Mouse (Mus musculus): ENCODE data around the gene Fmod. TPM values are rescaled to one million over a fixed set of nuclear protein-coding genes. Genes with fewer than 3 reads are reported as not detected.

Fmod gene
- total RNA-seq, 4 experiments from 2014 or later = 8.4 to 11.4 (median 10.1) TPM

DNA sequence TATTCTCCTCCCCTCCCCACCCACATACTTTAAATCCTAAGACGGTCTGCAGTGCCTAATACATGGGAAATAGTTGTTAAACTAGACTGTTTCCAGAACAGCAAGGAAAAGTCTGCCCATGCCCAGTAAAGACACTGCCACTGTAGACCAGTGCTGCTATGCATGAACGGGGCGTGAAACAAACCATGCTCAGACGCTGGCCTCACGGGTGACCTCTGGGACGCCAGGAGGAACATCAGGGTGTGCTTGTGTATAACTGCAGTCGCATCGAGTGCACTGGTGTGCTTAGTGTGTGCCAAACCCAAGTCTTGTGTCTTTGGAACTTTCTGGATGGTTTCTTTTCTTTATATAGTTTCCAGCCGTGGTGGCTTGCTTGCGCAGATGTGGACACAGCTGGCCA is 37.6 kb downstream of the Fmod start:
- DNase-seq (ENCODE audit: low spot score in 2 of 2) = no peak

DNA sequence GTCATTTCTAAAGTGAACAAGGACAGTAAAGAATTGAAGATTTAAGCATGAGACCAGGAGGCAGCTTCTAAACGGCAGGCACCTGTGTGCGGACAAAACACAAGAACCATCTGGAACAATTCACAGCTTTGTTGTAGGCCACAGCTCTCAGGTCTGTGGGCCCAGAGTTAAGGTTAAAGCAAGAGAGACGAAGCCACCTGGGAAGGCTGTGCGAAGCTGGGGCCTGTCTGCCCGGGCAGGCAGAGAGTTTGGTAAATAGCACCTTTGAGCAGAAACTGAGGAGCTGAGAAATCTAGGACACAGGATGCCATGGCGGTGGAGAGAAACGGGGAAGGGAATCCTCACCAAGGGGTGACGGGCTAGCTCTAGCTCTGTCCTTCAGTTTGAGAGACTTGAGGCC is 38.5 kb downstream of the Fmod start:
- no peak for DNase-seq (ENCODE audit: low spot score in 2 of 2)

DNA sequence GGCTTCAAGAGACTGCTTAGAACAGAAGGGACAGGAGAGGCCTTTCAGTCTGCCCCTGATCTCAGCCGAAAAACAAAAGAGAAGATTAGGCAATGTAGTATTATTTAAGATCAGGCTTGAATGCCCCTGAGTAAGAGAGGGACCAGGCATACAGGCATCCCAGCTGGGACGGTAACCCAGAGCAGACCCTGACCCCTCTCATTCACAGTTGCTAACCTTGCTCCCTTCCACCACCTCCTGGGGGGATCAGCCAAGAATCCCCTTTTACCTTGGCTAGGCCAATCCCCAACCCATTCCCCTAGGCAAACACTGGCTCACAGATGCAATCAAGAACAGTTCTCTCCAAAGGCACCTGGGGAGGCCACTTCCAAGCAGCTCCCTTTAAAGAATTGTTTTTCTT is 39.7 kb downstream of the Fmod start:
- DNase-seq (ENCODE audit: low spot score in 2 of 2) = no peak

DNA sequence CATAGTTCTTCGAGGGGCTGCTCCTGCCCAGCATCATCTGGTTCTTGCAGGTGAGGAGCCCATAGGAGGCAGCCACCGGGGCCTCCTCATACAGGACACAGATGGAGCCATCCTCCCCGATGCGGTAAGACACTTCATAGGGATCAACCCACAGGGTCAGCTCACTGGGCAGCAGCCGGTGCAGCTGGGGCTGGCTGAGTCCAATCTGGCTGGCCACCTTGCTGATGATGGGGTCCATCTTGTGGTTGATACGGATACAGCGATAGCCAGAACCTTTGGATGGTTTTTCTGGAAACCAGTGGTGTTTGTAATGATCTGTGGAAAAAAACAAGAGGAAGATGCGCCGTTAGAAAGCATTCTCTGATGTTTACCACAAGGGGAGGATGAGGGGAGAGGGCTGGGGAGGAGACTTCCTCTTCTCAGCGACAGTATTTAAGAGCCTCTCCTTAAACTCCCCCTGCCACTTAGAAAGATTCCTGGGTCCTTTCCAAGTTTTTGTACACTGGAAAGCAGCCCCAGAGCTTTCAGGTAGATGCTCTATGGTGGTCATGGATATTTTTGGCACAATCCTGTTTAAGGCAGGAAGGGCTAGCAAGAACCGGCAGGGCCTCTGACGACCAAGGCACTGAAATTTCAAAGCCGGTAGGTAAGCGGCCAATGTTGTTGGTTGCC is 40.5 kb downstream of the Fmod start:
- no peak for DNase-seq (ENCODE audit: low spot score in 2 of 2)

DNA sequence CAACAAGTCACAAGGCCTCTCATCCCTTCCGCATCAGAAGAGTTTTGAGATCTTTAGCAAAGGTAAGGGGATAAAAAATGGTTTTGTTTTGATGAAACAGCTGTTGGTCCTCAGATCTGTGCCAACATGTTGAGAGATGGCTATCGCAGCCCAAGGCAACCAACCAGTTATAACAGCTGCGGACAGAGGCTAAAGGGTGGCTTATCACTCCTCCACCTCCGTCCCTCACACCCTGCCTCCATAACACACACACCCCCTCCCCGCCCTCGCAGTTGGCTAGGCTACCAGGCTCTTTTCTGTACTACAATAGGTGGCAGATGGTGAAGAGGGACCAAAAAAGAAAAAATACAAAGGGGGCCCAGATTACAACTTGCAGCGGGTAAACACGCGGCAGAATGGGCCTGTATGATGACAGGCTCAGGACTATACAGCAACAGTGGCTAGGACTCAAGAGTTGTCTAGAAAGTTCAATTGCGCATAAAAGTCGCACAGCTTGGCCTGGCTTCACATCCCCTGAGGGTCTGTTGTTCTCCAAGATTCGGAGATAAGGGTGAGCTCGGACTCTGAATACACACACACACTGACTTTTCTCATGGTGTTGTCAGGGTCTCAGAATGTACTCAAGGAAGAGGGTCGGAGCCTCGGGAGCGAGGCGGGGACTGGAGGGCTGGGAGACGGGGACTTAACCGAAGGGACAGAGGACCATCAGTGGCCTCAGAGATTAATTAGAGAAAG is 41.2 kb downstream of the Fmod start:
- peak in 1 of 2 experiments; percentile 51 for DNase-seq (ENCODE audit: low spot score in 2 of 2)

DNA sequence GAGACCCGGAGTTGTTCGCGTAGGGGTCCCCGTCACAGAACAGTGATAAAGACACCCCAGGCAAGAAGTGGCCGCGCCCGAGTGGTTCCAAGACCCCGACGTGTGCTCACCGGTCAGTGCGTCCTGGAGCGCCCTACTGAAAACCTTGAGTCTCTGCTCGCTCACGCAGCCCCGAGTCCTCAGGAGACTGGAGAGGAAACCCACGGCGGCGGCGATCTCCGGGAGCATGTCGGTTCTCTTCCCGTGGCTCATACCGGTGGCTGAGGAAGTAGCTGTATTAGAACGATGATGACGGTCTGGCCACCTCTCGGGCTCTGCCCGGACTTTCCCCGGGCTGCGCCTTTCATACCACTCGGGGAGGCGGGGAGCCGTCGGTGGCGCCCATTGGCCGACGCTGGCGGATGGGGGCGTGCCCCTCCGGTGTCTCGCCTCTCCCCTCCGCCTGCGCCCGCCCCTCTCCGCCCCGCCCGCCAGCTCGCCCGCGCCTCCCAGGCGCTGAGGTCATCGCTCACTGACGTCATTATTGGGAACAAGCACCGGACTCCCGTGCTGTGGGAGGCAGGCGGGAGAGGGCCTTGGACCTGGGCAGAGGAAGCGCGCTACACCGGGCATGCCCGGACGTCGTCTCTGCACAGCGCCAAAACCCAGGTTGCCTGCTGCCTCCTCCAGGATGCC is 41.9 kb downstream of the Fmod start, which contains the start of gene Btg2:
Gene Btg2, minus strand, starts transcription at position 319 of the 675 bp plus-strand sequence.
- peak; percentile 94 to 96 for DNase-seq (ENCODE audit: low spot score in 2 of 2)

DNA sequence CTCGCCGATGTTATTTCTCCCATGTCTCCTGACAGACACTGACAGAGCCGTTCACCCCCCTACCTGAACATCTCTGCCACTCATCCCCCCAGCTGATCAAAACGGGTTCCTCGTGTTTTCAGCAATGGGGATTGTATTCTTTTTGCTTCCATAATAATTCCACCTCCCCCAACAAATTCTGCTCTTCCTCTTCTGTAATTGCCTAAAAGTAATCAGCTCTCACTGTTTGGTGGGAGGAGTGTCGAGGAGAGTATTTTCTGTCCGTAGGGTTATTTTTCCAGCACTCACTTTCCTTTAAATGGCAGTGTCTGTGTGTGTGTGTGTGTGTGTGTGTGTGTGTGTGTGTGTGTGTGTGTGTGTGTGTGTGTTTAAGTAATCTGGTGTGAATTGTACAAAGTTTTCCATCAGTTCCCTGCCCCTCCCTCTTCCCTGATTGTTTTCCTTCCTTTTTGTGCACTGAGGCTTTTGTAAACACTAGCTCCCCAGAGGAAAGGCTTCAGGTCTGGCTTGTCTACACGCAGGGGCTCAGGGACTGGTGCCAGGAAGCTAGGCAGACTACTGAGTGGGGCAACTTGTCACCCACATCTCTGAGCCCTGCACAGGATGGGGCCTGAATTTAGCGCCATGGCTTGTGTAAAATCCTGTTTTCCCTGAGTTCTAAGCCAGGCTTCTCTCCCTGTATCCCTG is 42.6 kb downstream of the Fmod start:
- DNase-seq (ENCODE audit: low spot score in 2 of 2) = no peak

DNA sequence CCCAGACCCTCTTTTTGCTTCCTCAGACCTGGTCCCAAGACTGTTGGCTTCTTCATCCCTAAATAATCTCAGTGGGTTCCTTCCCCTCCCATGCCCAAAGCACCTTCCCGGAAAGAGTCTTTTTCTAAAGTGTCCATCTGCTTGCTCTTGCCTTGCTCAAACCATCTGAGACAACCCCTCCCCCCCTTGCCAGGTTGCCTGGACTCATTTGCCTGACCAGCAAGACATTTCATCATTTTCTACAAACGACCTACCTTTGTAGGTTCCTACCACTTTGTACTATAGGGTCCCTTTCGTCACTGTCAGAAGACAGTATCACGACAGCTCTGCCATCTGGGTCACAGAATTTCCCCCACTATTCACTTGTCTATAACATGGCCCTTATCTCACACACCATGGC is 43.4 kb downstream of the Fmod start:
- DNase-seq (ENCODE audit: low spot score in 2 of 2) = no peak

DNA sequence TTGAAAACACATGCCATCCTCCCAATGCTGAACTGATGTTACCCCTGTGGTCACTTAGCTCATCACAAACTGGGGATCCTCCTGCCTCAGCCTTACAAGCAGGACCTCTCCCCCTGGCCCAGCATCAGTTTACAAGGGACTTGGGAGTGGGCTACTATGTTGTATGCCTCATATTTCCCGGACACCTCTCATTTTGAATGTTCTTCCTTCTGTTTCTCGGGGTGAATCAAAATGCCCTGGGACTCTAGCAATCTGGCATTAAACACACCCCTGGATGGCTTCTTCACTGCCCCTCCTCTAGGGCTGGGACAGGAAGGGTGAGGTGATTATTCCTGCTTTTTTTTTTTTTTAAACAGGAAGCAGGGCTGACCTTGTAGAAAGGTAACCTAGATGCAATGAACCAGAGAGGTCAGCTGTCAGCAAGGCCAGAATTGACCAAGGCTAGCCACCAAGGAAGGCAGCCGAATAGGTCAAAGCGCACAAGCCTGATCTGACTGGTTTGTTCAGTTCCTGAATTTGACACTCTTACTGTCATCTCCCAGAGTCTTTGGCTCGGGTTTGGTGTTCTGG is 43.9 kb downstream of the Fmod start:
- DNase-seq (ENCODE audit: low spot score in 2 of 2) = no peak

DNA sequence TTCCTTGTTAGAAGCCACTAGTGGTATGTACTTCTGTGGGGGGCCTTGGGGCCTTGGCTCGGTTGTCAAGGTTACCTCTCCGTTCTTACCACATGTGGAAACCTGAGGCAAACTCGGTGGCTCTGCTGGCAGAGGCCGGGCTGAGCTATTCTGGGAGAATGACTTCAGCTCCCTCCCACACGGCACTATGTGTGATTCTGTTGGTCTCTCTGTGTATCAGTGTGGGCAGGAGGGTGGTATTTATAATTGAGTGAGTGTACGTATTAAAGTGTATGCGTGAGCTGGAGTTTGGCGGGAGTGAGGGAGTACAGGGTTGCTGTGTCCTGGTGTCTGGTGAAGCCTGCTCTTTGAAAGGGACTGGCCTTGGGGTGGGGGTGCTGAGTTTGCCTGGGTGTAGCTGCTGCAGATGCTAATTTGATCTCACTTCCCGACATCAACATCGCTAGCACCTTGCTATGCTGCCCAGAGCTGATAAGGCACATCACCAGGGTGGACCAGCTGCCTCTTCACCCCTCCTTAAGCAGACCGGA is 46.0 kb downstream of the Fmod start:
- peak; percentile 76 to 83 for DNase-seq (ENCODE audit: low spot score in 2 of 2)

DNA sequence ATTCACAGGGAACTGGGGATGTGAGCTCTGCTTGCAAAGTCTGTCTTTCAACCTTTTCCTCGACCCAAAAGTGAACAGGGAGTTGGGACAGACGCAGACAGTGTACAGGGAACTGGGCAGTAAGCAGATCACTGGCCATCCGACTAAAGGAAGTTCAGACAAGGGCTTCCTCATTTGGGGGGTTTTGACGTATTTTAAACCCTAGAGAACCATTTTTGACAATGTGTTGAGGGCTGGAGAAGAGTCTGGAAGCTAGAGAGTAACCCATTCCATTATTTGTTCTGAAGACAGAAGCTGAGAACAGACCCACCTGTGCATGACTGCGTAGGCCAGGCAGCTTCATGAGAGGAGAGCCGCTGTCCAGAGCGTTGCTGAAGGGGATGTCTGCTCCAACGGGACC is 46.6 kb downstream of the Fmod start:
- DNase-seq (ENCODE audit: low spot score in 2 of 2) = no peak

DNA sequence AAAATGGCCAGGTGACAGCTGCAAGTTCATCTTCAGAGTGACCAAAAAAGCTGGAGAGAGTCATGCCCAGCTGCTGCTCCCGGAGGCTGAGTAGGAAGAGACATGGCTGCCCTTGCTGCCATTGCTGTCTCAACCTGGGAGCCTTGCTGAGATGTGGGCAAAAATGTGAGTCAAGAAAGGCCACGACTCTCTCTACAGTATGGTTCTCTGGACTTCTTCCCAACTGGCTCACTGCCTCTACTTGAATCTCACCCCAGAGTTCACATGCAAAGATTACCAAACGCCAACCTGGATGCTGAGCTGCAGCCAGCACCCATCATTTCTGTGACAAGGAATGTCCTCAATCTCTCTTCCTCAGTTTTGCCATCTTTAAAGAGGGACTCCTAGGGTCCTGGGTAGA is 47.1 kb downstream of the Fmod start:
- DNase-seq (ENCODE audit: low spot score in 2 of 2) = no peak

DNA sequence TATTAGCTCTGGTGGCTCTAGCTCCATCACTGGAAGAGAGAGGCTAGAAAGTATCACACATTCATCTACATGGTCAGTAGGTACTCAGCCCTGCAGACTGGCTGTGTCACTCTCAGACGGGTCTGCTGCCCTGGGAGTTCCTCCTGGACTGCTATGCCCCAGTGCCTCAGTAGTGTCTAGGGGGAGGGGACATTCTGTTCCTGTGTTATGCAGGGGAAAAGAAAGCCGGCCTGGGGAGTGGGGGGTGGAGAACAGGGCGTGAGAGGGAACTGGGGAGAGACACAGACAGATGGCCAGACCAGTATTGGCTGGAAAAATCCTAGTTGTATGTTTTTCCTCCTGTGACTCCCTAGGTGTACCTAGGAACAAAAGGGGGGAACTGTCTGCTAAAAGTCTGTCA is 49.0 kb downstream of the Fmod start:
- DNase-seq (ENCODE audit: low spot score in 2 of 2) = no peak

DNA sequence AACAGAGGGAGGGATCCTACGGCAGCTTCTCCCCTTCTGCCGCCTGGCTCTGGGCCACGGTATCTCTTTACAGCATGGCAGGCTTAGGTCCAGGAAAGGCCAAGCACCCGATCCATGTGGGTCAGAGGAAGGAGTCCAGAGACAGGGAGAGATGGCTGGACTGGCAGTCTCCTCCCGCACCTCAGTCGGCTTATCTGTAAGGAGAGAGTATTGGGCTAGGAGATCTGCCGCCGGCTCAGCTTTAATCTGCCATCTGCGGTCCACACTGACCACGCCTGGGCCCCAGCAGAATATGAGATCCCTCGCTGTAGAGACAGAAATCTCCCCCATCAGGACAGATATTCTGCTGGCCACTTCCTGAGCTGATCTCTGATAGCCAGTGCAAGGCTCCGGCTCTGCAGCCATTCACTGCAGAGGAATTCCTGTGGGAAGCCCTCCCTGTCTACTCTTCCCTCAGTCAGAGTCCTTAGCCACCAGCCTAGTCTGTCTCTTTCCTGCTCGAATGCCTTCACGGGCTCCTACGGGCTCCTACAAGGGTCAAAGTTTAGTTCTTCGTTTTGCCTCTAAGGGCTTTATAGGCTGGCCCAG is 49.9 kb downstream of the Fmod start:
- no peak for DNase-seq (ENCODE audit: low spot score in 2 of 2)

DNA sequence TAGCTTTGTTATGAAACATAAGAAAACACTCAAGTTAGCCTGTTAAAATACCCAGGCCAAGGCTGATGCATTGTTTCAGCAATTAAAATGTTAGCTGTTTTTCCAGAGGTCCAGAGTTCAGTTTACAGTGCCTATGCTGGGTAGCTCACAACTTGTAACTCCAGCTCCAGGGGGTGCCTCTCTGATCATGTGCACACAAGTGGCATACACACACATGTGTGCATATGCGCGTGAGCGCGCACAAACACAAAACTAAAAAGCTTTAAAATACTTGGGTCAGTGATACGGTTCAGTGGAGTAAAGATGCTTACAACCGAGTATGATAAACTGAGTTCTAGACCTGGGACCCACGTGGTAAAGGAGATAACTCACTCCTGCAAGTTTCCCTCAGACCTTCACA is 52.0 kb downstream of the Fmod start:
- no peak for DNase-seq (ENCODE audit: low spot score in 2 of 2)

DNA sequence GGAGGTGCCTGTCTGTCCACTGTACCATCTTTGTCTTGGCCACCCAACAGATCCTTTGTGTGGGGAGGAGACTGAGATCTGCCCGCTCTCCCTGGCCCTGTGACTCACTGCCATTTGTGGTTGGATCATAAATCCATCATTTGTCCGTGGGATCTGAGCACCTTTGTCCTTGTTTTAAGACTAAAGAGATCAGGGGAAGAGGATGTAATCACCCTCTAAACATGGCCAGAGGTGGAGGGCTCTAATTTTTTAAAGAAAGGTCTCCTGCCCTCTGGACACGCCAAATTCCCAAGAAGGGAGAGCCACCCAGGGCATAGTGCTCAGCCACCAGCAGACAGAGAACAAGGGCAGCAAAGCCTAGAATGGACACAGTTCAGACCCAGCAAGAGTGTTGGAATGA is 54.8 kb downstream of the Fmod start:
- no peak for DNase-seq (ENCODE audit: low spot score in 2 of 2)

DNA sequence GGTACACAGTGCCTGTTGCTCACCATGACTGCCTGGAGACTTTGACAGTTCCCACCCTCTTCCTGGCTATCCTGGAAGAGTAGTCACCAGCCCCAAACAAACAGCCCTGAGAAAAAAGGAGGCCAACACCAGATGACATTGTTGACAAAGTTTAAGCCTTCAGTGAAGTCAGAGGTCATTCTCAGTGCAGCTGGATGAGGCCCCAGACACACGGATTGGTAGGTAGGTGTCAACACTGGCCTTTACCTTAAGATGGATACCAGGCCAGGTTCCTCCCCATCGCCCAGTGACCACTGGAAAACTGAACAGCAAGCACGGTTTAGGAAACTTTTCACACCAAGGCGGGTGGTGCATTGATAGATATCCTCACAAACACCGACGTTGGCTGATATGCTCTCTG is 55.3 kb downstream of the Fmod start:
- no peak for DNase-seq (ENCODE audit: low spot score in 2 of 2)

DNA sequence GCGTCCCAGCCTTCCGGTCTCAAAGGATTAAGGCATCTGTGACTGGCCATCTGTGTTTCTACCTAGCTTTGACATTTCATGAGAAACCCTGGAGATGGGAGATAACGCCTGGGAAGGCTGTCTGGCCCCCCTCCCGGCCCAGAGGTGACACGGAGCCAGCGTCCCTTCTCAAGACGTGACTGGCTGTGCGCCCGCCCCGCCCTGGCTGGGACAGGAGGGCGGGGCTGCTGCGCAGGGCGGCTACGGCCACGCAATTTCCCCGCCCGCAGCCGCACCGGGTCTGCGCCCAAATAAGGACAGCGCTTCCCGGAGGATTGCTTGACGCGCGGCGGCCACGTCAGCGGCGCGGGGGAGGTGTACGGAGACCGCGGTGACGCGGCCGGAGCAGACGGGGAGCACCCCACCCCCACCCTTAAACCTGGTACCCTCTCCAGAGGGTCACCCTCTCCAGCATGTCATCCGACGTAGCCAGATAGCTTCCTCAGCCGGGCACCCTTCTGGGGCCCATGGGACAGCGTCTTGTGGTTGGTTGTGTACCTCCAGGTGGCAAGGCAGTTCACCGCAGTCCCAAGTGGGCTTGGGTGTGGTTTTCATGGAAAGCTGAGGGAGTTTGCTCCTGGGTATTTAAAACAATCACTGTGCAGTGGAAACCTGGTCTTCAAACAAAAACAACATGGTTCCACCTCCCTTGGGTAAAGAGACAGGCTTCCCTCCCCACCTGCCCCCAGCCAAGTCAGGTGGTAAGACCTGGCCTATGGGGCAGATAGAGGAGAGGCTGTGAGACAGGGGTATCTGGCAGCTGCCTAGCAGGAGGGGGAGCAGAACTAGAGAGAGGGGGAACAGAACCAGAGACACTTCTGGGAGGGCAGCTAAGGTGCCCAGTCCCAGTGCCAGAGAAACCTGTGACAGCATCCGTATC is 56.1 kb downstream of the Fmod start:
- DNase-seq (ENCODE audit: low spot score in 2 of 2) = peak; percentile 79 to 86

DNA sequence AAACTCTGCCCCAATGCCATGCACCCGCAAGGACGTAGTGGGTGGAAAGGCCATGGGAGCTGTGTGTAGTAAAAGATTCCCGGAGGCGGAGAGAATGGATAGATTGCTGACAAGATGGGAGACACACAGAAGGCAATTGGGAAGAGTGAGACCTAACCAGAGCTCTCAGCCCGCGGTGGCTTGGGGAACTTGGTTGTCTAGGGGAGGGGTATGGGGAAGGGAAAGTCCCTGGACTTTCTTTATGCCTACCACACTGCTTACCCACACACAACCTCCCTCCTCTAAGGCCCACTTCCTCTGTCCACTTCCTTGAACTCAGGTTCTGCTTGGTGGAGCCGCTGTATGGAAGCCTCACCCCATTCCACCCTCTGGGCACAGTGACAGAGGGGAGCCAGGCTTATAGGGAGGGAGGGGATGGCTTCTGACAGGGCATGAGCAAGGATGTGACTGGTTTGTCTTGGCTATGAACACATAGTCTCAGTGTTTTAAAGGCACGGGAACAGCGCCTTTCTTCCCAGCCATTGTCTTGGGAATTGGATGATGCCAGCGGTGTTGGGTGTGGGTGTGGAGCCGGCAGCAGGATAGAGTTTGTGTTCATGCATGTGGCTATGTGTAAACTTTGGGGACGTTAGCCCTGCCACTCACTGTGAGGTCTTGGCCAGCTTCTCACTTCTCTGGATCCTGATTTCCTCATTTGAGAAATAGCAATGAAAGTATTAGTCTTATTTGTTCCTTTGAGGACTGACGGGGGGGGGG is 56.9 kb downstream of the Fmod start:
- no peak for DNase-seq (ENCODE audit: low spot score in 2 of 2)

Data from layer of hippocampus, adult 8-10 months (tissue).